Mouse (Mus musculus) lung, postnatal 0 days (tissue): ENCODE results near the gene Fam207a.

Experiments used
- CTCF ChIP-seq: IDR thresholded peaks from 2 replicates; pipeline ENCODE4 v1.5.1; 2016; ENCODE audit warnings: antibody characterized with exemption, mild to moderate bottlenecking
- EP300 ChIP-seq: IDR thresholded peaks from 2 replicates; pipeline ENCODE4 v1.6.1; 2016; ENCODE audit warnings: antibody characterized with exemption, mild to moderate bottlenecking, control low read depth

DNA sequence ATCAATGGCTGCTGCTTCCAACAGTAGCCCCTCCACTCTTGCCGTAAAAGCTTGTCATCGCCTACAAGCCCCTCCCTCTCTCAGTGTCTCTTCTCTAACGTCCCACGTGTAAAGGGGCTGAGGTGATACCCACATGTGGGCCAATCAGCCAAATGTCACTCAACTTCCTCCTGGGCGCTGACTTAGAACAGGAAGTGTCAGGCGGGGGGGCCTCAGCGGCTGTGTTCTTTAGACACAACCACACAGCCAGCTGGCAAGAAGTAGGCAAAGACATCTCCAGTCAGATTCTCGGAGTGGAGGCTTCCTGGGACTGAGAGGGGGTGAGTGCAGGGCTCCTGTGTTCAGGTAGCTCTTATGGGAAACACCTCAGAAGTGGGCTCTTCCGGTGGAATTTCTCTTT is 14.6 kb upstream of the Fam207a start, which contains the start of gene Itgb2:
- no peak for TF ChIP-seq CTCF
- no peak for TF ChIP-seq EP300
